Mouse (Mus musculus) right cerebral cortex, postnatal 36 days (tissue): ENCODE results near the gene Inpp5d.

Experiments
- DNase-seq, 2 experiments: peaks; one replicate each; pipeline ENCODE4 v3.0.0; 2022; ENCODE audit warnings: low spot score in 2 of 2, mixed read lengths in 1 of 2

Inpp5d gene

GRCm38 (mm10) chr1:87769263-87769662, 149.2 kb downstream of the Inpp5d start:
- no peak for DNase-seq
